Mouse (Mus musculus) midbrain, postnatal 0 days (tissue): Measurements from ENCODE around the gene Mkrn1. TPM values are rescaled to one million over a fixed set of nuclear protein-coding genes. Genes with fewer than 3 reads are reported as not detected.

Source experiments
- ATAC-seq: fragments of 200-750 bp; cut with Nextera tagmentation; 2 replicates; pipeline ENCODE4 v1.8.0; 2017; ENCODE audit warnings: moderate number of reproducible peaks, mild to moderate bottlenecking, moderate TSS enrichment, moderate library complexity; ENCODE audit not compliant: low FRiP score
- DNase-seq: peaks from one replicate; pipeline ENCODE4 v3.0.0-alpha.2; 2015; ENCODE audit warnings: low spot score
- H3K27ac ChIP-seq: fragments of 300-500 bp; sonication (generic); 2 replicates; pipeline ENCODE4 v1.5.1; 2014; ENCODE audit warnings: low read depth, mild to moderate bottlenecking, low read length, mixed read lengths
- H3K27me3 ChIP-seq: fragments of 300-500 bp; sonication (generic); 2 replicates; pipeline ENCODE4 v1.6.1; 2014; ENCODE audit warnings: low read length, control low read depth, mixed read lengths; ENCODE audit not compliant: insufficient read depth
- H3K36me3 ChIP-seq: fragments of 300-500 bp; sonication (generic); 2 replicates; pipeline ENCODE4 v1.6.1; 2014; ENCODE audit warnings: low read length, control low read depth, mixed read lengths; ENCODE audit not compliant: insufficient read depth
- H3K4me1 ChIP-seq: fragments of 300-500 bp; sonication (generic); 2 replicates; pipeline ENCODE4 v1.6.1; 2014; ENCODE audit warnings: mild to moderate bottlenecking, control low read depth, antibody characterized with exemption, low read length, mixed read lengths; ENCODE audit not compliant: insufficient read depth
- H3K4me2 ChIP-seq: fragments of 300-500 bp; sonication (generic); 2 replicates; pipeline ENCODE4 v1.6.1; 2014; ENCODE audit warnings: low read depth, mild to moderate bottlenecking, low read length, mixed read lengths; ENCODE audit not compliant: poor library complexity, severe bottlenecking
- H3K4me3 ChIP-seq: fragments of 300-500 bp; sonication (generic); 2 replicates; pipeline ENCODE4 v1.5.1; 2014; ENCODE audit warnings: low read depth, mild to moderate bottlenecking, low read length, moderate library complexity
- H3K9ac ChIP-seq: fragments of 300-500 bp; sonication (generic); replicated peaks from 2 replicates; pipeline ENCODE4 v1.6.1; 2014; ENCODE audit warnings: mild to moderate bottlenecking, low read length, moderate library complexity, mixed read lengths; ENCODE audit not compliant: poor library complexity, severe bottlenecking
- H3K9me3 ChIP-seq: fragments of 300-500 bp; sonication (generic); 2 replicates; pipeline ENCODE4 v1.6.1; 2016; ENCODE audit warnings: low read length, control low read depth
- CTCF ChIP-seq: IDR thresholded peaks from 2 replicates; pipeline ENCODE4 v1.5.1; 2016; ENCODE audit warnings: antibody characterized with exemption, mild to moderate bottlenecking
- WGBS: fragments of 180-500 bp; shearing (Covaris S2); extraction: QIAGEN DNeasy Blood & Tissue Kit; methylation state at CpG from one replicate; pipeline ENCODE4 v1.1.7; 2014; 5-methylcytosine and 5-hydroxymethylcytosine counted together
- polyA plus RNA-seq: library from polyadenylated mRNA; unstranded; fragments of >200 nt; fragmentation: Nextera tagmentation; extraction: Ambion mirVana; gene quantifications from 2 replicates; pipeline ENCODE4 v1.2.1, GENCODE M21; 2015
- total RNA-seq: library from RNA; depleted of rRNA; stranded (reverse); fragments of >200 nt; gene quantifications from 2 replicates; pipeline ENCODE4 v1.2.3, GENCODE M21; 2014; rRNA removed

The Mkrn1 gene
- total and polyA plus RNA-seq, 2 experiments from 2014 or later = 201 to 238 TPM

DNA sequence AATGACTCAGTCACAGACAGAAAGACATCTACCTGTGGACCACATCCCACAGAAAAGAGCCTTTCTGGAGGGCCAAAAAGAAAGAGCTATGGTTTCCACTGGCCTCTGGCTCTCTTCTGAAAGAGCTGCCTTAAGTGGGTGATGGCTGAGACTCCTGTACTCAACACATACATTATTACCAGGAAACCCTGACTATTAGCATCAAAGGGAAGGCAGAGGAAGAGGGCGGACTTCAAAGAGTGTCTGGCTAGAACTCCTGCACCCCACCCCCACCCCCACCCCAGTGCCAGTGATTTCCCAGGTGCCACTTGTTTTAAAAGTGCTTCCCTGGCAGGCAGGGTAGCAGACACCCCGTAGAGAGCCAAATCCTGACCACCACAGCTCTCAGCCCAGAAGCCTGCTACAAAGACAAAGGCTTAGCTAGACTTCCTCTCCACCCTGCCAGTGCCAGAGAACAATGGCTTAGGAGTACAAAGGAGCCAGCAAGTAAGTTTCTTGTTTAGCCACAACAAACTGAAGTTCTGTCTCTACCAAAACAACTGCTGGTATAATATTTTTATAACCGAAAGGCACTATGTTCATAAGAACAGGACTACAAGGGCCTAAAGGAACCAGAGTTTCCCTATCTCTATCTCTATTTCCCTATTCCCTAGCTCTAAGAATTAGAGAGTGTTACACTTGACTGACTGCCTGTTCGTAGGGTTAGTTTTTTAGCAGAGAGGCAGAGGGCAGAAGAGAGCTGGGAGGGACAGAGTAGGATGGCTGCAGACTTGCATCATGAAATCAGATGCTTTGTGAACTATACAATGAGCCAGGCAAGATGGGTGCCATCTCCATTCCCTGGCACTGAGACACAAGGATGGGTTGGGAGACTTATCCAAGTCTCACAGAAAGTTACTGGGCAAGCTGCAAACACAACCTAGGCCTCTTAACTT is 72.1 kb downstream of the Mkrn1 start:
- Histone ChIP-seq H3K27ac (no peak overlapping the region), H3K27me3 (no peaks in the 10 kb centered on the region), H3K4me3 (no peak overlapping the region), H3K9ac (no peak overlapping the region), H3K9me3 (no peaks in the 10 kb centered on the region), H3K4me2 (no peak overlapping the region), H3K36me3 (peaks cover 33% of the 10 kb centered on the region), H3K4me1 (no peaks in the 10 kb centered on the region)
- DNase-seq (no peak), ATAC-seq (no peak)
- 19% methylated on average over 4 of the region's 4 CpGs for WGBS
- TF ChIP-seq CTCF = peak; percentile 46

Other genes starting within 250 kb of the Mkrn1 start
- gene Kdm7a, start 213.7 kb downstream of the Mkrn1 start, total RNA-seq = 5.4 and 7.8 TPM in 2 replicates
- gene Kdm7a, start 213.7 kb downstream of the Mkrn1 start, polyA plus RNA-seq = 1.1 and 1.5 TPM in 2 replicates
- gene Slc37a3, start 42.8 kb downstream of the Mkrn1 start, total RNA-seq = 38.1 and 46.8 TPM in 2 replicates
- 54.6 and 55.4 TPM in 2 replicates for gene Slc37a3, start 42.8 kb downstream of the Mkrn1 start, polyA plus RNA-seq
- gene Rab19, start 39.3 kb downstream of the Mkrn1 start, total RNA-seq = 0.24 TPM in 1 of 2 replicates, not detected in the other
- 0.25 TPM in 1 of 2 replicates, not detected in the other for gene Rab19, start 39.3 kb downstream of the Mkrn1 start, polyA plus RNA-seq
- 15.9 and 22.4 TPM in 2 replicates for gene Dennd2a, start 137.4 kb upstream of the Mkrn1 start, total RNA-seq
- gene Dennd2a, start 137.4 kb upstream of the Mkrn1 start, polyA plus RNA-seq = 7.8 and 9.8 TPM in 2 replicates
- 16.9 and 31.0 TPM in 2 replicates for gene Adck2, start 153.4 kb upstream of the Mkrn1 start, total RNA-seq
- 44.9 and 45.9 TPM in 2 replicates for gene Adck2, start 153.4 kb upstream of the Mkrn1 start, polyA plus RNA-seq
- gene Gm42420, start 165.3 kb upstream of the Mkrn1 start, total RNA-seq = not detected in 2 replicates
- gene Gm42420, start 165.3 kb upstream of the Mkrn1 start, polyA plus RNA-seq = 1.5 and 1.8 TPM in 2 replicates
- gene Ndufb2, start 172.1 kb upstream of the Mkrn1 start, total RNA-seq = 234 and 290 TPM in 2 replicates
- gene Ndufb2, start 172.1 kb upstream of the Mkrn1 start, polyA plus RNA-seq = 589 and 646 TPM in 2 replicates